Mouse (Mus musculus) liver, embryonic 14.5 days (tissue): ENCODE results near the gene Themis2.

Experiments used
- CTCF ChIP-seq: IDR thresholded peaks from 2 replicates; pipeline ENCODE4 v1.5.1; 2016; ENCODE audit warnings: antibody characterized with exemption, low read depth, control low read depth
- EP300 ChIP-seq: IDR thresholded peaks from 2 replicates; pipeline ENCODE4 v1.6.1; 2016; ENCODE audit warnings: antibody characterized with exemption, low read depth

- no peak for TF ChIP-seq CTCF
- no peak for TF ChIP-seq EP300
These were observed 6.0 kb upstream of the Themis2 start for GRCm38 (mm10) chr4:132802171-132802637.
